Mouse (Mus musculus): ENCODE results near the gene Tnip1. TPM values are rescaled to one million over a fixed set of nuclear protein-coding genes. Genes with fewer than 3 reads are reported as not detected.

Gene Tnip1
- polyA plus RNA-seq, 1 experiment: 3.7 TPM

GRCm38 (mm10) chr11:54952651-54953050 is 10.1 kb downstream of the Tnip1 start:
- no peak overlapping the region for H3K4me3 ChIP-seq (replicated peaks)
- no peaks in the 10 kb centered on the region for H3K9me3 ChIP-seq (ENCODE audit: control insufficient read depth, low read length)
- TF ChIP-seq GATA1 (IDR thresholded peaks at IDR 0.05; ENCODE audit: low read length) (no peak), TAL1 (IDR thresholded peaks at IDR 0.05; ENCODE audit: low read length) (no peak)
- H3K36me3 ChIP-seq (ENCODE audit: control insufficient read depth): no peaks in the 10 kb centered on the region
- no peaks in the 10 kb centered on the region for H3K27me3 ChIP-seq (ENCODE audit: control insufficient read depth)
- H3K4me1 ChIP-seq (ENCODE audit: control insufficient read depth): peaks cover 42% of the 10 kb centered on the region

GRCm38 (mm10) chr11:54950684-54951083 is 12.0 kb downstream of the Tnip1 start:
- TF ChIP-seq TAL1 (IDR thresholded peaks at IDR 0.05; ENCODE audit: low read length): no peak
- TF ChIP-seq GATA1 (IDR thresholded peaks at IDR 0.05; ENCODE audit: low read length): no peak
- Histone ChIP-seq H3K9me3 (ENCODE audit: control insufficient read depth, low read length) (no peaks in the 10 kb centered on the region), H3K4me1 (ENCODE audit: control insufficient read depth) (peaks cover 25% of the 10 kb centered on the region), H3K4me3 (replicated peaks) (no peak overlapping the region), H3K36me3 (ENCODE audit: control insufficient read depth) (no peaks in the 10 kb centered on the region), H3K27me3 (ENCODE audit: control insufficient read depth) (no peaks in the 10 kb centered on the region)

- TF ChIP-seq GATA1 (IDR thresholded peaks at IDR 0.05; ENCODE audit: low read length) (no peak), TAL1 (IDR thresholded peaks at IDR 0.05; ENCODE audit: low read length) (no peak)
- Histone ChIP-seq H3K9me3 (ENCODE audit: control insufficient read depth, low read length) (no peaks in the 10 kb centered on the region), H3K36me3 (ENCODE audit: control insufficient read depth) (no peaks in the 10 kb centered on the region), H3K4me1 (ENCODE audit: control insufficient read depth) (peaks cover 18% of the 10 kb centered on the region), H3K4me3 (replicated peaks) (no peak overlapping the region), H3K27me3 (ENCODE audit: control insufficient read depth) (no peaks in the 10 kb centered on the region)
These were observed 13.0 kb downstream of the Tnip1 start for GRCm38 (mm10) chr11:54949717-54950116.

GRCm38 (mm10) chr11:54944702-54945101 is 18.0 kb downstream of the Tnip1 start:
- peaks cover 2% of the 10 kb centered on the region; the same call in 1 of the 2 replicates for H3K4me1 ChIP-seq (ENCODE audit: control insufficient read depth)
- H3K27me3 ChIP-seq (ENCODE audit: control insufficient read depth): no peaks in the 10 kb centered on the region
- H3K36me3 ChIP-seq (ENCODE audit: control insufficient read depth): no peaks in the 10 kb centered on the region
- no peak for TF ChIP-seq GATA1 (IDR thresholded peaks at IDR 0.05; ENCODE audit: low read length)
- no peak for TF ChIP-seq TAL1 (IDR thresholded peaks at IDR 0.05; ENCODE audit: low read length)
- H3K4me3 ChIP-seq (replicated peaks): no peak overlapping the region
- no peaks in the 10 kb centered on the region for H3K9me3 ChIP-seq (ENCODE audit: control insufficient read depth, low read length)

- Histone ChIP-seq H3K27me3 (ENCODE audit: control insufficient read depth) (no peaks in the 10 kb centered on the region), H3K4me3 (replicated peaks) (no peak overlapping the region), H3K4me1 (ENCODE audit: control insufficient read depth) (peaks cover 3% of the 10 kb centered on the region; the same call in 1 of the 2 replicates), H3K36me3 (ENCODE audit: control insufficient read depth) (peaks cover 34% of the 10 kb centered on the region), H3K9me3 (ENCODE audit: control insufficient read depth, low read length) (no peaks in the 10 kb centered on the region)
- TF ChIP-seq TAL1 (IDR thresholded peaks at IDR 0.05; ENCODE audit: low read length) (no peak), GATA1 (IDR thresholded peaks at IDR 0.05; ENCODE audit: low read length) (no peak)
These were observed 22.7 kb downstream of the Tnip1 start for GRCm38 (mm10) chr11:54940056-54940455.

GRCm38 (mm10) chr11:54939501-54939900 is 23.2 kb downstream of the Tnip1 start:
- Histone ChIP-seq H3K9me3 (ENCODE audit: control insufficient read depth, low read length) (no peaks in the 10 kb centered on the region), H3K4me1 (ENCODE audit: control insufficient read depth) (peaks cover 3% of the 10 kb centered on the region; the same call in 1 of the 2 replicates), H3K4me3 (replicated peaks) (no peak overlapping the region), H3K27me3 (ENCODE audit: control insufficient read depth) (no peaks in the 10 kb centered on the region), H3K36me3 (ENCODE audit: control insufficient read depth) (peaks cover 36% of the 10 kb centered on the region)
- TF ChIP-seq TAL1 (IDR thresholded peaks at IDR 0.05; ENCODE audit: low read length) (no peak), GATA1 (IDR thresholded peaks at IDR 0.05; ENCODE audit: low read length) (no peak)

- no peaks in the 10 kb centered on the region for H3K27me3 ChIP-seq (ENCODE audit: control insufficient read depth)
- no peaks in the 10 kb centered on the region for H3K9me3 ChIP-seq (ENCODE audit: control insufficient read depth, low read length)
- peaks cover 3% of the 10 kb centered on the region; the same call in 1 of the 2 replicates for H3K4me1 ChIP-seq (ENCODE audit: control insufficient read depth)
- H3K36me3 ChIP-seq (ENCODE audit: control insufficient read depth): peaks cover 60% of the 10 kb centered on the region
- TF ChIP-seq GATA1 (IDR thresholded peaks at IDR 0.05; ENCODE audit: low read length) (no peak), TAL1 (IDR thresholded peaks at IDR 0.05; ENCODE audit: low read length) (no peak)
- H3K4me3 ChIP-seq (replicated peaks): no peak overlapping the region
These were observed 26.0 kb downstream of the Tnip1 start for GRCm38 (mm10) chr11:54936771-54937140.

- H3K4me1 ChIP-seq (ENCODE audit: control insufficient read depth): peaks cover 3% of the 10 kb centered on the region; the same call in 1 of the 2 replicates
- H3K9me3 ChIP-seq (ENCODE audit: control insufficient read depth, low read length): no peaks in the 10 kb centered on the region
- TF ChIP-seq TAL1 (IDR thresholded peaks at IDR 0.05; ENCODE audit: low read length): no peak
- TF ChIP-seq GATA1 (IDR thresholded peaks at IDR 0.05; ENCODE audit: low read length): no peak
- peaks cover 65% of the 10 kb centered on the region for H3K36me3 ChIP-seq (ENCODE audit: control insufficient read depth)
- no peak overlapping the region for H3K4me3 ChIP-seq (replicated peaks)
- H3K27me3 ChIP-seq (ENCODE audit: control insufficient read depth): no peaks in the 10 kb centered on the region
These were observed 26.5 kb downstream of the Tnip1 start for GRCm38 (mm10) chr11:54936035-54936770.

GRCm38 (mm10) chr11:54934198-54934597 is 28.5 kb downstream of the Tnip1 start:
- no peak for TF ChIP-seq TAL1 (IDR thresholded peaks at IDR 0.05; ENCODE audit: low read length)
- TF ChIP-seq GATA1 (IDR thresholded peaks at IDR 0.05; ENCODE audit: low read length): no peak
- H3K36me3 ChIP-seq (ENCODE audit: control insufficient read depth): peaks cover 80% of the 10 kb centered on the region

More at GRCm38 (mm10) chr11:54934198-54934597, 28.5 kb downstream of the Tnip1 start:
- Histone ChIP-seq H3K9me3 (ENCODE audit: control insufficient read depth, low read length) (no peaks in the 10 kb centered on the region), H3K4me1 (ENCODE audit: control insufficient read depth) (peaks cover under 1% of the 10 kb centered on the region; the same call in 1 of the 2 replicates), H3K27me3 (ENCODE audit: control insufficient read depth) (no peaks in the 10 kb centered on the region), H3K4me3 (replicated peaks) (no peak overlapping the region)
